Mouse (Mus musculus): ENCODE data around the gene Sh3pxd2a. TPM values are rescaled to one million over a fixed set of nuclear protein-coding genes. Genes with fewer than 3 reads are reported as not detected.

Sh3pxd2a gene
- polyA plus RNA-seq, 1 experiment, result 13.4 TPM

GRCm38 (mm10) chr19:47325881-47326280, 138.3 kb downstream of the Sh3pxd2a start:
- Histone ChIP-seq H3K4me1 (ENCODE audit: control insufficient read depth, insufficient read depth, low read length) (peaks cover 3% of the 10 kb centered on the region; the same call in 1 of the 2 replicates), H3K27ac (ENCODE audit: insufficient read depth, low read length) (no peak overlapping the region), H3K4me3 (ENCODE audit: insufficient read depth, low read length) (no peak overlapping the region)
- TF ChIP-seq CTCF (IDR thresholded peaks at IDR 0.05; ENCODE audit: extremely low read depth, insufficient read depth, low read length), result peak; percentile 53
- TF ChIP-seq POLR2A (IDR thresholded peaks at IDR 0.05; ENCODE audit: extremely low read depth, insufficient read depth, low read length), result no peak

GRCm38 (mm10) chr19:47323096-47323849, 140.9 kb downstream of the Sh3pxd2a start:
- peaks cover 4% of the 10 kb centered on the region for H3K4me1 ChIP-seq (ENCODE audit: control insufficient read depth, insufficient read depth, low read length)
- no peak overlapping the region for H3K4me3 ChIP-seq (ENCODE audit: insufficient read depth, low read length)
- TF ChIP-seq POLR2A (IDR thresholded peaks at IDR 0.05; ENCODE audit: extremely low read depth, insufficient read depth, low read length), result no peak
- no peak for TF ChIP-seq CTCF (IDR thresholded peaks at IDR 0.05; ENCODE audit: extremely low read depth, insufficient read depth, low read length)
- H3K27ac ChIP-seq (ENCODE audit: insufficient read depth, low read length), result no peak overlapping the region

DNA sequence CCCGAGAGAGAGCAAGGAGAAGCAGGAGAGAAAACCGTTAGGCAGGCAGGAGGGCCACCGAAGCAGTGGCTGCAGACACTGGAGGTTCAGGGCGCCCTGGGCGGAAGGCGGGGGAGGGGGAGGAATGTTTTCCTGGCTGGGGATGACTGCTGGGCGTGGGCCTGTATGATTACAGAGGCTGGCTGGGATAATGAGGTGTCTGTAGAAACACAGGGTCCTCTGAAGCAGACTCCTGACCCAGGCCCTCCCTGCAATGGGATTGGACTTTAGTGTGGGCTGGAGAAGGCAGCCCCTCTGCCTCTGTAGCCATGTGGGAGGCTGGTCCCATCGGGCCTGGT, 143.9 kb downstream of the Sh3pxd2a start:
- Histone ChIP-seq H3K27ac (ENCODE audit: insufficient read depth, low read length) (no peak overlapping the region), H3K4me1 (ENCODE audit: control insufficient read depth, insufficient read depth, low read length) (peaks cover 8% of the 10 kb centered on the region), H3K4me3 (ENCODE audit: insufficient read depth, low read length) (no peak overlapping the region)
- no peak for TF ChIP-seq CTCF (IDR thresholded peaks at IDR 0.05; ENCODE audit: extremely low read depth, insufficient read depth, low read length)
- TF ChIP-seq POLR2A (IDR thresholded peaks at IDR 0.05; ENCODE audit: extremely low read depth, insufficient read depth, low read length), result no peak

DNA sequence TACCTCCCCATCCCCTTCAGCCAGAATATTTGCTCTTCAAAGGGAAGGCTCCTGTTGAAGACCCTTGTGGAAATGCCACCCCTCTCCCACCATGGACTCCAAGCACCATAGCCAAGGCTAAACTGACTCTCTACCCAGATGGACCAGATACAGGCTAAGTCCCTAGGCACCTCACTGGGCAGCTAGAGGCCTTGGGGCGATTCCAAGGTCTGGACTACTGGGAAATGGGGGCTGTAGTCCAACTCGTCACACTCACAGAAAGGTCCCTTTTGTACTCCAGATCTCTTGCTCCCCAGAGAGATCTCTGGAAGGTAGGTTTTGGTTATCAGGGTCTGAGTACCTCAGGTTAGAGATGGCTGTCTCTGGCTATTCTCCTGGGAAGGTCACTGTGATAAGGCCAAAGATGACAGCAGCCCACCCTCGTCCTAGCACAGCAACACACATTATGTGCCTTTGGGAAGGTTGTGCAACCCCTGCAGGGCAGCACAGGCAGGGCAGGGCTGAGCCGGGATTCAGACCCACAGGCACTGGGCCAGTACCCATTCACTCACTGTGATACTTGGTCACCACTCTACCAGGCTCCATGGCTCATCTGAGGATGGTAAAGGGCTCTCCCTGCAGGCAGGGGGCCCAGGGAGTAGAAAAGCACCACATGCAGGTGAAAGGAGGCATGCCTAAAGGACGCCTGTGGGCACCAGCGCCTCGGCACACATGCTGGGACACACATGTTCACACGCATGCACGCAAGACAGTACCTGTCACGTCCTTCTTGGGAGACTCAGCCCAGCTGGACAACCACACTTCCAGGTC, 144.5 kb downstream of the Sh3pxd2a start:
- TF ChIP-seq POLR2A (IDR thresholded peaks at IDR 0.05; ENCODE audit: extremely low read depth, insufficient read depth, low read length), result no peak
- no peak for TF ChIP-seq CTCF (IDR thresholded peaks at IDR 0.05; ENCODE audit: extremely low read depth, insufficient read depth, low read length)
- Histone ChIP-seq H3K4me3 (ENCODE audit: insufficient read depth, low read length) (no peak overlapping the region), H3K27ac (ENCODE audit: insufficient read depth, low read length) (no peak overlapping the region), H3K4me1 (ENCODE audit: control insufficient read depth, insufficient read depth, low read length) (peaks cover 8% of the 10 kb centered on the region)

DNA sequence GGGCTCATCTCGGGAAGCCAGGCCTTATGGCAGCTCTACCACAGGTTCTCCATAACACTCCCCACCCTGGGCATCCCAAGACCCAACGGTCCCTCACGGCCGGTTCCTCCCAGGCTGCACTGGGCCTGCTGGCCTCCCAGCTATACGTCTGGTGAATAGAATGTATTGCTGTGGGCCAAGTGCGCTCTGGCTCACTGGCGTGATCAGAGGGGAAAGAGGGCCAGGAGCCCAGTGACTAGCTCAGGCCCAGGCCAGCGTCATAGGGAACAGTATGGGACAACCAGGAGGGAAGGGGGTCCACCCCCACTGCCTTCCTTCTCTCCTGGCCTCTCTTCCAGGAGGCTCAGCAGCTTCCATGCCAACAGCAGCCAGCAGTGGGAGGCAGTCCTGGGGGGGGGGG, 145.1 kb downstream of the Sh3pxd2a start:
- no peak overlapping the region for H3K4me3 ChIP-seq (ENCODE audit: insufficient read depth, low read length)
- H3K4me1 ChIP-seq (ENCODE audit: control insufficient read depth, insufficient read depth, low read length), result peaks cover 8% of the 10 kb centered on the region
- no peak for TF ChIP-seq CTCF (IDR thresholded peaks at IDR 0.05; ENCODE audit: extremely low read depth, insufficient read depth, low read length)
- no peak for TF ChIP-seq POLR2A (IDR thresholded peaks at IDR 0.05; ENCODE audit: extremely low read depth, insufficient read depth, low read length)
- H3K27ac ChIP-seq (ENCODE audit: insufficient read depth, low read length), result no peak overlapping the region

DNA sequence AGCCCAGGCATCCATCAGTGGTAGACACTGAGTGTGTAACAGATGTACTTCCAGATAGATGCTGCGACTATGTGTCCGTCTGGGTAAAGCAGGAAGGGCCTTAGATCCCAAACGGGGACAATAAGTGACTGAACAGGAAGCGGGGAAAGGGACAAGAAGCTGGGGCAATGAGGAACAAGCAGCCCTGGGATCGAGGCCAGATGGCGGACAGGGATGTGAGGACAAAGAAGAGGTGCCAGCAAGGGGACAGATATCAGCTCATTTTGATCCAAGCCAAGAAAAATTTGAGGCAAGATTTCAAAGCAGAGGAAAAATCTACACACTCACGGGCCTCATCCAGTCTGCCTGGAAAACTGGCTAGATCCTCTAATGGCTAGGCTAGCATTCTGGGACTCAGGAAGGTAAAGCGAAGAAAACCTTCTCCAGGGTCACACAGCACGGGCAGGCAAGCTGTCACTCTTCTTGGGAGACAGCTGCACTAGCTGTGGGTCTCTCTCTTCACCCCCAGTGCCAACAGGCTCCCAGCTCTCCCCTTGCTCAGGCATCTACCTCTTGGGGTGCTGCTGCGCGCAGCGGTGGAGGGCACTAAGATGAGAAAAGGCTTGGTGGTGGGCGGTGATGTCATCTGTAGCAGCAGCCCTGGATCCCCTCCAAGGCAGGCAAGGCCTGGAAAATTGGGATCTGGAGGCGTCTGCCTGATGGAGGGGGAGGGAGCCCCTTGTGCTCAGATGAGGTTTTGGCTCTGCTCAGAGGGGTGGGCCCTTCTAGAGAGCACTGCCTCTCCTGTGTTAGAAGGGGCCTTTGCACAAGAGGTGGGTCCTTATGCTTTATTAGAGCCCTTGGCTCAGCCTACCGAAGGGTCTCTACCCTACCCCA, 146.9 kb downstream of the Sh3pxd2a start:
- peaks cover 9% of the 10 kb centered on the region for H3K4me1 ChIP-seq (ENCODE audit: control insufficient read depth, insufficient read depth, low read length)
- no peak overlapping the region for H3K4me3 ChIP-seq (ENCODE audit: insufficient read depth, low read length)
- TF ChIP-seq CTCF (IDR thresholded peaks at IDR 0.05; ENCODE audit: extremely low read depth, insufficient read depth, low read length), result no peak
- TF ChIP-seq POLR2A (IDR thresholded peaks at IDR 0.05; ENCODE audit: extremely low read depth, insufficient read depth, low read length), result no peak
- H3K27ac ChIP-seq (ENCODE audit: insufficient read depth, low read length), result no peak overlapping the region

DNA sequence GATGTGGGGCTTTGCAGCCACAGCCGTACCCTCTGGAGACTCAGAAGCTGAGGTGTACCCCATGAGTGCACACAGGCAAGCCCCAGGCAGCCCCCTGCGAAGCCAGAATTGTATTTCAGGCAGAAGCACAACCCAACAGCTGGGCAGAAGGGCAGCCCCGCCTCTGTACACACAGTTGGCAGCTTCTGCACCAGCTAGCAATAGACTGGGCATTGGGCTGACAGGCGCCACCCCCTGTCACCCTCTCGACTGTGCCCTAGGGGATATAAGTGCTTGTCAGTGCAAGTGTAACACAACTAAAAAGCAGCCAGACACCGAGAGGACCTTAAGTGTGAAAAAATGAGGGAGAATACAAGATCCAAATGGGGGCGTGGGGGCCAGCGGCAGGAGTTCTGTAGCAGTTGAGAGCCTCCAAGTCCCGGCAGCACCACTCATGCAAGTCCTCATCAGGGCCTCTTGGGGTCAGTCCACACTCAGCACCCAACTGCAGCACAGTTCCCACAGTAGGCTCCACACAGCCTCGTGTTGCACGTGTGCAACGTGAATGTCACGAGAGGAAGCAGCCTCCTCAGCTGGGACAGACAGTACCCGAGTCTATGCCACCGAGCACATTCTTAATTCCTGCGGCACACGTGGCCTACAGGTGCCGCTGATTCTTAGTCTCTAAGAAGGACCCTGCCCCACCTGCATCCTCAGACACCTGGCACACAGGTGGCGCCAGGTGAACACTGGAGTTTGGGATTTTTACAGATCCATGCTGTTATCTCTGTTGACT, 147.7 kb downstream of the Sh3pxd2a start:
- H3K27ac ChIP-seq (ENCODE audit: insufficient read depth, low read length), result no peak overlapping the region
- no peak overlapping the region for H3K4me3 ChIP-seq (ENCODE audit: insufficient read depth, low read length)
- TF ChIP-seq POLR2A (IDR thresholded peaks at IDR 0.05; ENCODE audit: extremely low read depth, insufficient read depth, low read length) (no peak), CTCF (IDR thresholded peaks at IDR 0.05; ENCODE audit: extremely low read depth, insufficient read depth, low read length) (no peak)
- H3K4me1 ChIP-seq (ENCODE audit: control insufficient read depth, insufficient read depth, low read length), result peaks cover 9% of the 10 kb centered on the region

GRCm38 (mm10) chr19:47315917-47316265, 148.3 kb downstream of the Sh3pxd2a start:
- TF ChIP-seq POLR2A (IDR thresholded peaks at IDR 0.05; ENCODE audit: extremely low read depth, insufficient read depth, low read length), result no peak
- TF ChIP-seq CTCF (IDR thresholded peaks at IDR 0.05; ENCODE audit: extremely low read depth, insufficient read depth, low read length), result no peak
- peaks cover 9% of the 10 kb centered on the region for H3K4me1 ChIP-seq (ENCODE audit: control insufficient read depth, insufficient read depth, low read length)
- no peak overlapping the region for H3K4me3 ChIP-seq (ENCODE audit: insufficient read depth, low read length)
- H3K27ac ChIP-seq (ENCODE audit: insufficient read depth, low read length), result no peak overlapping the region

Measured in cortical plate, adult 2 months (tissue).